Mouse (Mus musculus) heart, postnatal 10 days (tissue): Measurements from ENCODE around the gene Olfr518. TPM values are rescaled to one million over a fixed set of nuclear protein-coding genes. Genes with fewer than 3 reads are reported as not detected.

Source experiments
- DNase-seq, 2 experiments: peaks; one replicate each; pipeline ENCODE4 v3.0.0; 2021
- intact Hi-C: fragments of 180-260 bp; cut with DNase I; formaldehyde crosslinking; loops from one replicate; pipeline ENCODE4 v1.15.1; 2025
- total RNA-seq, 2 experiments: library from RNA; stranded (reverse); gene quantifications; 2 replicates each; pipeline ENCODE4 v1.2.3; 2021

Olfr518 gene
- total RNA-seq: not detected

DNA sequence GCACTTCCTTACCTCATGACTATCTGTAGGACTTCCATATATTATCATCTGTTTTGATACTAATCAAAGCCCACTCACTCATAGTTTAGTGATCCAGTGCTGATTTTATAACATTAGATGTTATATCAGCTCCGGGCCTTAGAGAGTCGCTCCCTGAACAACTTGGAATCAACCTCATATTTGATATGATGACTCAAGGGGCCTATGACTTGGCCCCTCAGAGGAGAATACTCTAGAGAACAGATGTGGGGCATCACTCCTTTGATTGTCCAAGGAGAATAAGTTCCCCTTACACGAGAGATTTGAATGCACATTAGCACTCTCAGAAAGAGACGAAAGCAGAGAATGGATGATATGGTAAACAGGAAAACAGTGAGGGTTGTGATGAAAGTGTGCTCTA lies at the start of gene Olfr518:
Gene Olfr518, minus strand, starts transcription at position 101 of the 400 bp plus-strand sequence.
- intact Hi-C loops: no loop called here
- no peak for DNase-seq

DNA sequence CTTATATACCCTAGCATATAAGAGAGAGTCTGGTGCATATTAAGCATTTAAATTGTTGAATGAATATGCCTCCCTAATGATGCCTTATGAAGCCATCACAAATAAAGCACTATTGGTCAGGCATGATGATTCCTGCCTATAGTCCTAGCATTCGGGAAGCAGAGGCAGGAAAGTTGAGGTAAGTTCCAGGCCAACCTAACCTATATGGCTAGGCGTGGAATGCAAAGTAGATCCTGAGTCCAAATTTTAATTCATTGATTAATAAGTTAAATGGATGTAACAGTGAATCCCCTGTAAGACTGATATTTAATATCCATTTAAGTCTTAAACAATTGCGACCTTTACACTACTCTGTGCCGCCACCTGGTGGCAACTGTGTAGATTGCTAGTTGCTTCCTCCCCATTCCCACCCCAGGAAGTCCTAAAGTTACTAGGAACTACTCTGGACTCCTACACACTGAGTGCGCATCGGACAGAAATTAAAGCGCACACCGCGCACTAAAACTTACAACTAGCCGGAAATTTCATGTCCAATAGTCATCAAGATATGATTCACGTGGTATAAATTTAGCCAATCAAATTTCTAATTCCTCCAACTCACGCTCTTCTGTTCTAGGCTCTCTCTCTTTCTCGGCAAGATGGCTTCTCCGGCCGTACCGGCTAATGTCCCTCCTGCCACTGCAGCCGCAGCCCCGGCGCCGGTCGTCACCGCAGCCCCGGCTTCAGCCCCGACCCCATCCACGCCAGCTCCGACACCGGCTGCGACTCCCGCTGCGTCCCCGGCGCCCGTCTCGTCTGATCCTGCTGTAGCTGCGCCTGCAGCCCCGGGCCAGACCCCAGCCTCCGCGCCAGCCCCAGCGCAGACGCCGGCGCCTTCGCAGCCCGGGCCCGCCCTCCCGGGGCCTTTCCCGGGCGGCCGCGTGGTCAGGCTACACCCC lies 49.3 kb upstream of the Olfr518 start, which contains the start of gene Eif3f:
Gene Eif3f, plus strand, starts transcription at position 624 of the 938 bp plus-strand sequence.
- peak; percentile 96 to 97 for DNase-seq
- intact Hi-C loops: loop anchor here (1.0 to 5.0 kb wide), 2 partner anchors 82 to 119 kb away; partner anchors contain the start of gene Olfr516

DNA sequence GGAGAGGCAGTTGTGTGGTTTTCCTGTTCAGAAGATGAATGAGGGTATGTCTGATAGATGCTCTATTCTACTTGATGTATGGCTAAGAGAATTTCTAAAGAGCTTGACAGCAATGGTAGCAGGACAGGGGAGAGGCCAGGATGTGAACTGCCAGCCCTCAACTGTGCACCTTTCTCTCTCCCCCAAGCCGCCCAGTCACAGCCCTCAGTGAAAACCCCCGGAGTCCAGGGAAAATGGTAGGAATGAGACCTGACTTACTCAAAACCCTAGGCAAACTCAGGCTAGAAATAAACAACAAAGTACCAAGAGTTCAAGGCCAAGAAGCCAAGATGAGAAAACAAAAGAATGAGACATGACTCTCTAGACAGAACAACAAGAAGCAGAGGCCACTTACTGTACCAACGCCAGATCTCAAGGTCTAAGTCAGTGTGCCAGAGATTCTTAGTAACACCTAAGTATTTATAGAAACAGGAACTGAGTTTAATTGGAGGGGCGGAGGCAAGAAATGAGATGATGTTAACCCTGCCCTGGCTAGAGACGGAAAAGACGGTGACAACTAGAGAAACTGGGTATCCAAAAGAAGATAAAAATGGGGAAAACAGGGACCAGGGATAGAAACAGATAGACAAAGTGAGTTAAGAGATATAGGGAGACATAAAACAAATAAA lies 45.1 kb upstream of the Olfr518 start, which contains the start of gene Nlrp10:
Gene Nlrp10, minus strand, starts transcription at position 453 of the 668 bp plus-strand sequence.
- intact Hi-C loops: loop anchor here (5.0 kb wide), 1 partner anchor 78 kb away; the partner anchor contains the start of gene Olfr516
- DNase-seq: peak; percentile 46 to 53

DNA sequence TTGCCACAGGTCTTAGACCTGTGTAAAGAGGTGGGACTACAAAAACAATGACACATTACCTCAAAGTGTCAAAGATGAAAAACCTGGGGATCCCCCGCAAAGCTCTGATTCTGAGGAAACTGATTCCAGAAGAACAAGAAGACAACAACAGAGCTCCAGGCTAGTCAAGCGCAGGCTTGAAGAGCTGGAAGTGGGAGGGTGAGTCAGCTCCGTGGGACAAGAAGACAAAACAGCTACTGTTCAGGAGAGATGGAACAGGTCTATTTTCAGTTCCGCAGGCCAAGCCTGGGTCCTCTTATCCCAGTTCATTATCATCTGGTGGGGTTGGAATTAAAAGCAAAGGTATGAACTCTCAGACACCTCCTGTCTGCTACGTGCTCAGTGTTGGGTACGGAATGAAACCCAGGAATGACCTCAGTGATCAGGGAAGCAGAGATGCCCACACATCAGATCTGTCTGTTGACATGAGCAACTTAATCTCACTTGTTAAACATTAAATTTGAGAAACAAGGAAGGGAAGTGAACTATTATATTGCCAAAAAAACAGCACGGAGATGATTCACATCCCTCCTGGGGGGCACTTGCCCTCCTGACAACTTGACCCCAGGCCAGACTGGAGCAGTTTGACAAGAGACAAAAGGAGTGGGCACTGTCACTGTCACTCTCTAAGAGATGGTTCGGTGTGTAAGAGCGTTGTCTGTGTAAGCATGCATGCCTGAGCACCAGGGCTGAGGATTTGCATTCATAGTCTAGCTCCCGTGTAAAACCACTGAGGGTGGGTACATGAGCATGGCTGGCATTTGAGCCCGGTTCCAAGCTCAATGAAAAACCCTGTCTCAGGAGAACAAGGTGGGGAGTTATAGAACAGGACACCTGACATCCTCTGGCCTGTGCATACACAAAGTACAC lies 43.7 kb upstream of the Olfr518 start:
- no peak for DNase-seq
- intact Hi-C loops: no loop called here

DNA sequence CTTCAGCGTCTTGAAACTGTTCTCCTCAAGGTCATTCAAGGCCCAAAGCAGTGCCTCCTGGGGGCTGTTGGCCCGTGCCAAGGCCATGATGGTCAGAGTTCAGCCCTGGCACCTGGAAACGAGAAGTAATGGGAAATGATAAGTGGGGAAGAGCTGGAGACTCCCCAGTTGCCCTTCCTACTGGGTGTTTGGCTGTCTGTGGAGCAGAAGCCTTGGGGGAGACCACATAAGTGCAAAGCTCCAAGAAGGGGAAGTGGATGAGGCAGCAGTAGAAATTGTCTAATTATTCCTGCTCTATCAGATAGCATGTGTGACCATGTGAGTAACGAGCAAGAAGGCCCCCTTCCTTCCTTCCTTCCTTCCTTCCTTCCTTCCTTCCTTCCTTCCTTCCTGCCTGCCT lies 42.2 kb upstream of the Olfr518 start:
- intact Hi-C loops: no loop called here
- DNase-seq: no peak

DNA sequence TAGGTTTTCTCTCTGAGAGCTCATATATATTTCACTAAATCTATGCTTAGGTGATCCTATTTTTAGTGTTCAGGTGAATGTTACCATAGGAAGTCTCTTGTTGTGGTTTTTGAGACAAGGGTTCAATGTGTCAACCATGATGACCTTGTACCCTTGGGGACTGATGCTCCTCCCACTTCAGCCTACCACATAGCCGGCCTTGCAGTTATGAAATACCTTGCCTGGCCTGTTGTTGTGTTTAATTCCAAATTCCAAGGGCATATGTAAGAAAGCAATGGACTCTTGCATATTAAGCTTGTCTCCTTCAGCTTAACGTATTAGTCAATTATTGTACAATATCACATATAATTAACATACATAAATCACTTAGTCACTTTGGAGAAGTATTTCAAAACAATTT lies 19.2 kb upstream of the Olfr518 start:
- intact Hi-C loops: no loop called here
- no peak for DNase-seq

DNA sequence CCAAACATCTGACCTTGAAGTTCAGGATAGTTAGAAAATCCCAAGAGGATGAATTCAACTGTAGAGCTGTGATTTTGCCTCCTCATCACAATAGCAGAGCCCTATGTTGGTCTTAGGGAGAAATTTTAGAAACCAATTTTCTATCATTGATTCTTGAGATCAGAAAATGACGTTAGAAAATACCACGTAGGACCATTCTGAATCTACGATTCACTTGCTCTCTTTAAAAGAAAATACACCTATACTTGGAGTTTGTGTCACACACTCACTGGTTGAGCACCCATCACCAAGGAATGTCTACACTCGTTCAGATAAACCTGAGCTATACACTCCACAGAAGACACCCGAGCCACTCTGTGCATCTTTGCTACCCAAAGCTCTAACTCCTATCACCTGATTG lies 9.5 kb upstream of the Olfr518 start, which contains the start of gene Olfr519:
Gene Olfr519, minus strand, starts transcription at position 101 of the 400 bp plus-strand sequence.
- intact Hi-C loops: no loop called here
- DNase-seq: no peak

DNA sequence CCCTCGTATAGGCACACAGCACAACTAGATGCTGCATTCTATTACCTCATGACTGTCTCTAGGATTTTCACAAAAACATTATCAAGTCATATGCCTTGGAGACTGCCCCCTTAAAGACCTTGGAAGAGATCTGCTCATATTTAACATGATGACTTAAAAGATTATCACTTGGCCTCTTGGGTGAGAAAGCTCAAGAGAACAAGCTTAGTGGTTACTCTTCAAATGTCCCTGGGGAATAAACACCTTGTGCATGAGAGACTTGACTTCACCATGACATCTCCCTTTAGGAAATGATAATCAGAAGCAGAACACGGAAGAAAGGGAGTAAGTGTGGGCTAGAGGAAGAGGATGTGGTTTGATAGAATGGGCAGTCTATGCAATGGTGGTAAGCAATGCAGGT lies 12.5 kb downstream of the Olfr518 start, which contains the start of gene Olfr517:
Gene Olfr517, minus strand, starts transcription at position 101 of the 400 bp plus-strand sequence.
- intact Hi-C loops: no loop called here
- no peak for DNase-seq

DNA sequence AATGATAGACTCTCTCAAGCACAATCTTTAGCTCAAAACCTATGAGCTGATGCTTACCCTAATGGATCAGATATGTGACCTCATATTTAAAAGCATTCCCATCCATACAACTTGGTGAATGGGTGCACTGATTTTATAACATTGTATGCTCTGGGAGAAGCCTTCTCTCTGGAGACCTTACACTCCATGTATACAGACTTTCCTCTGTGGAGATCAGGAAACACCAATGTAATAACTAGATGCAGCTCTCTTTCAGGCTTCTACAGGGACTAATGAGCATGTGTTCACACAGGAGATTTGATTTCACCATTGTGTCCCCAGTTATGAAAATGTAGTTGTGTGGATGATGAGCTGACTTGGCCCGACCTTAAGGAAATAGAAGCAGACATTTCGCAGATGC lies 34.4 kb downstream of the Olfr518 start, which contains the start of gene Olfr516:
Gene Olfr516, minus strand, starts transcription at position 101 of the 400 bp plus-strand sequence.
- DNase-seq: no peak
- intact Hi-C loops: loop anchor here (5.0 kb wide), 1 partner anchor 82 kb away; the partner anchor contains the start of genes Eif3f and Nlrp10

Other genes starting within 250 kb of the Olfr518 start
- not detected for gene Olfr509, start 233.1 kb downstream of the Olfr518 start, total RNA-seq
- not detected for gene Olfr510, start 218.6 kb downstream of the Olfr518 start, total RNA-seq
- gene Olfr512, start 171.7 kb downstream of the Olfr518 start, total RNA-seq: not detected
- gene Olfr513, start 134.0 kb downstream of the Olfr518 start, total RNA-seq: not detected
- not detected for gene Olfr514, start 59.0 kb downstream of the Olfr518 start, total RNA-seq
- gene Olfr516, start 34.5 kb downstream of the Olfr518 start, total RNA-seq: not detected
- gene Olfr517, start 12.6 kb downstream of the Olfr518 start, total RNA-seq: not detected
- not detected for gene Olfr519, start 9.4 kb upstream of the Olfr518 start, total RNA-seq
- 10 to 100 TPM; 13.7 to 19.5 TPM for gene Nlrp10, start 45.2 kb upstream of the Olfr518 start, total RNA-seq
- 100 to 1,000 TPM; 112 to 117 TPM for gene Eif3f, start 49.4 kb upstream of the Olfr518 start, total RNA-seq
- under 1 TPM; 0.50 to 0.53 TPM for gene Tub, start 65.3 kb upstream of the Olfr518 start, total RNA-seq
- gene Ric3, start 198.3 kb upstream of the Olfr518 start, total RNA-seq: under 1 TPM; 0.45 to 0.67 TPM